Mouse (Mus musculus) retina, embryonic 14.5 days (tissue): ENCODE data around the gene Vps37d.
A peak's percentile ranks its signal among the peaks of the same experiment; 100 is the strongest.
"Not testable (repeated sequence)": the region's sequence is repeated elsewhere in the genome, so short reads cannot be mapped to it uniquely, and the experiment has no call there.

Source experiments
- DNase-seq: peaks from one replicate; pipeline ENCODE4 v3.0.0-alpha.2; 2015; ENCODE audit warnings: low spot score

The Vps37d gene

GRCm38 (mm10) chr5:135073349-135074150 lies 4.5 kb downstream of the Vps37d start:
- no peak for DNase-seq

GRCm38 (mm10) chr5:135072720-135073119 lies 5.3 kb downstream of the Vps37d start:
- no peak for DNase-seq

GRCm38 (mm10) chr5:135072061-135072460 lies 6.0 kb downstream of the Vps37d start:
- no peak for DNase-seq

GRCm38 (mm10) chr5:135070448-135070847 lies 7.6 kb downstream of the Vps37d start:
- no peak for DNase-seq

DNA sequence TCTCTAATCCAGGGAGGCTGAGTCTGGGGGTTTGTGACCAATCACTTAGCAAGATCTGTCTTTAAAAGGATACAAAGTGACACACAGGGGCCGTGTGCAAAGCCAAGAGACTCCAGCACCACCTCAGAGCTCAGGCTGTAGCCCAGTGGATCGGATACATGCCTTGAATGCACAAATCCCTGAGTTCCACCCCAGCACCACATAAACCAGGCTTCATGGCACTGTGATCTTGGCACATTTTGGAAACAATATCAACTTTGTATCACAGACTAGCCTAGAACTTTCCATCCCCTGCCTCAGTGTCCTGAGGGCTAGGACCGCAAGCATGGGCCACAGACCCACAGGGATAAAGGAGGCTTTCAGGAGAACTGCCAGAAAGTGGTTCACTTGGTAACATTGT lies 12.1 kb downstream of the Vps37d start:
- DNase-seq = no peak

DNA sequence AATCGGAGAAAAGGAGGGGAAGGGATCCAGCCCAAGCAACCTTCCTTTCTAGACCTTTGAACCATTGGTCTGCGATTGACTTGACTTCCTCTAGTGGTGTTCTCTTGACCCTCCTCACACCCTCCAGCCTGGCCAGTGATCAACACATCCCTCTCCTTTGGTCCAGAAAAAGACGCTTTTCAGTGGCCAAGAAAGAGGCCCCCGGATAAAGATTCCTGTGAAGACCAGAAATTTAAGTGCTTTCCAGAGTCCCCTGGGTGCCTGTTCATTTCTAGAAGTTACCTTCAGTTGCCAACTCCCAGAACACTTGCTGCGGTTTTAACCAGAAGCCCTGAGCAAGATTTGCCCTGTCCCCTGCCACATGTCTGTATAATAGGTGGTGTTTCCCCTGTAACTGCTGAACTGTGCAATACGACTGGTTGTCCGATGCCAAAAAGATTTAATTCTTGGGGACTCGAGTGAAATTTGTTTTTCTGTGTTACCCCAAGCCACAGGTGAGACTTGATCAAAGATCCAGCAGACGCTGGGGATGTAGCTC lies 13.1 kb downstream of the Vps37d start, which contains the start of gene Bud23:
Gene Bud23, minus strand, starts transcription at position 51 of the 538 bp plus-strand sequence.
- not testable (repeated sequence) for DNase-seq

DNA sequence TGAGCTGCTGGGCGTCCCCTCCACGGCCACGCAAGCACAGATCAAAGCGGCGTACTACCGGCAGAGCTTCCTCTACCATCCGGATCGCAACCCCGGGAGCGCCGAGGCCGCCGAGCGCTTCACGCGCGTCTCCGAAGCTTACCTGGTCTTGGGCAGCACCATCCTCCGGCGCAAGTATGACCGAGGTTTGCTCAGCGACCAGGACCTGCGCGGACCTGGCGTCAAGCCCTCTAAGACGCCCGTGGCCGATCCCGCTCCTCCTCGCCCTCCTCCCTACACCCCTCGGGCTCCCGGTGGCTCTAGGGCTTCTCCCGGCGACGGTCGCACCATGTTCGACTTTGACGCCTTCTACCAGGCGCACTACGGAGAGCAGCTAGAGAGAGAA lies 13.7 kb downstream of the Vps37d start:
- DNase-seq = no peak

- peak; percentile 99 for DNase-seq
These were observed 14.3 kb downstream of the Vps37d start, which contains the start of gene Dnajc30 for GRCm38 (mm10) chr5:135063629-135064381. Dnajc30 (plus strand) TSS chr5:135064202.

GRCm38 (mm10) chr5:135053356-135053755 lies 24.7 kb downstream of the Vps37d start:
- DNase-seq = no peak

GRCm38 (mm10) chr5:135049268-135049667 lies 28.8 kb downstream of the Vps37d start:
- not testable (repeated sequence) for DNase-seq

DNA sequence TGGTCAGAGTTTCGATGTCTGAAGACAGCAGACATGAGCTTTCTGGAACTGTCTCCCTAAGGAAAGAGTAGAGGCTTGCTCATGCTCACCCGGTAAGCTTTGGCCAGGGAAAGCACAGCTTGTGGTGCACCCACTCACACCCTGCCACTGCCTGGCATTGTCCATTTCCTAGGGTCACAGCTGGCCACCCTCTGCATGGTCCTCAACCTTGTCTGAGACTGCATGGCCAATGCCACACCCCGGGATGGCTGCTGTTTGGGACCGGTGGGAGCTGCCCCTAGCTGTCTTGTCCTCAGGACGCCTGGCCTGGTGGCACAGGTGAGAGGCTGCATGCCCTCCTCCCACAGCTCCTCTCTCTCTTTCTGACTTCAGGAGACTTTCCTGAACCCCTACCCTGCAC lies 29.5 kb downstream of the Vps37d start:
- DNase-seq = no peak

DNA sequence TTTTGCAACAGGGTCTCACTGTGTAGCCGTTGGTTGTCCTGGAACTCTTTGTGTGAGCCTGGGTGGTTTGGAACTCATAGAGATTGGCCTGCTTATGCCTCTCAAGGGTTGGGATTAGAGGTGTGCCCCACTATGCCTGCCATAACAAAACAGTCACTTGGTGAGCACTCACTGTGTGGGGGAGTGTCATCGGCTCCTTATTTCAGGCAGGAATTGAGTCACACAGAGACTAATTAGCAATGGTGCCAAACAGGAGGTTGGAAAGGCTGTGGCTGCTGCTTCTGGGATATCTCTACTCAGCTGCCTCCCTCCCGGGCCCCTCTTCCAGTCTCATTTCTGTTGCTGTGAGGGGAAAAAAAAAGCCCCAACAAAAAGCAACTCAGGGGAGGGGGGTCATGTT lies 33.5 kb downstream of the Vps37d start:
- DNase-seq = no peak

DNA sequence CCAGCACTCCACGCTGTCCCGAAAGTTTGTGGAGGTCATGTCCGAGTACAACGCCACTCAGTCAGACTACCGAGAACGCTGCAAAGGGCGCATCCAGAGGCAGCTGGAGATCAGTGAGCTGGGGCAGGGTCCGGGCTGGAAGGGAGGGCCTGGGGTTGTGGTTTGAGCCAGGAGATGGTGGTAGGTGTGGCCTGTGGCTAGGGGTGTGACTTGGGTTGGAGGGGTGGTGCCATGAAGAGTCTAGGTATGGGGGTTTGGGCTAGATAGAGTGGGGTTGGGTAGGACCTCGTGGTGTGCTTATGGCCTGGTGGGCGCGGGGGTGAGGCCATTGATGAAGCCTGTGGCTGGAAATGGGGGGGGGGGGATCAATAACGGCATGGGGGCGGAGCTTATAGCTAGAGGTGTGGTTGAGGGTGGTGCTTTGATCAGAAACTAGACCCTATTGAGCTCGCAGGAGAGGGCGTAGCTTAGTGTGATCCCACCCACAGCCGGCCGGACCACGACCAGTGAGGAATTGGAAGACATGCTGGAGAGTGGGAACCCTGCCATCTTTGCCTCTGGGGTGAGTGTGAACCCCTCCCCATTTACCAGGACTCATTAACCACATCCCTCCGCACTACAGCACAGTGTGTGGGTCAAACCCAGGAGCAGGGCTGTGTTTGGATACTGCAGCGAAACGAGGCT lies 35.8 kb downstream of the Vps37d start:
- DNase-seq = no peak

- no peak for DNase-seq
These were observed 37.3 kb downstream of the Vps37d start for GRCm38 (mm10) chr5:135040777-135041176.

DNA sequence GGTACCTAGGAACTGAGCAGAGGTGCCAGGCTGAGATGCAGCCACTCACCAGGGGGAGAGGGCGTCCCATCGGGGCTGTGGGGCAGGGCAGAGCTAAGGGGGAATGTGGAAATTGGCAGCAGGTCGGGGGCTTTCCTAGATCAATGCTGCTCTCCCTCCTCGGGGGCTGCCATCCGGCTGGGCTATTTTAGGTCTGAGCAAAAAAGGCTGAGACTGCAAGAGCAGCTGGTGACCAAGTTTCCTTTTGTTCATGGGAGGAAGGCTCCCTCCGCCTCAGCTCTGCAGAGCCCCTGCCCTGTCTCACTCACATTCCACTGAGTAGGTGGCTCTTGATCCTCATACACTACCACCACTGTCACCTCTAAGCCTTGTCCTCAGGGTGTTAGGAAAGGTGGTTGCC lies 38.0 kb downstream of the Vps37d start:
- DNase-seq = no peak

- DNase-seq = no peak
These were observed 38.5 kb downstream of the Vps37d start for GRCm38 (mm10) chr5:135039541-135039940.

DNA sequence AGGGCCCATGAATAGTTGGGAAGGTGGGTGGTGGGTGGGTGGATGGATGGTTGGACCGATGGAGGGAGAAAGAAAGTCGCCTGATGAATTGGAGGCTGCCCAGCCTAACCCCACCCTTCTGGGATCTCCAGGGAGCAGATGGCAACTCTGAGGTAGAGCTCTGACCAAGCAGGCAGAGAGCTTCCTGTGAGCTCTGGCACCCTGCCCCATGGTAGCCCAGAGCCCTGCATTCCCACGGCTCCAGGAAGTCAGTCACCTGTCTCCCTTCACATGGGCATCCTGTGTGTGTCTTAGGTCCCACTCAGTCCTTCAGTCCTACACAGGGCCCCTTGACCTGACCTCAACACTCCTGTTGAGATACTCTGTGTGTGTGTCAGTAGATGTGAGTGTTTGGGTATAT lies 40.1 kb downstream of the Vps37d start:
- DNase-seq = no peak

DNA sequence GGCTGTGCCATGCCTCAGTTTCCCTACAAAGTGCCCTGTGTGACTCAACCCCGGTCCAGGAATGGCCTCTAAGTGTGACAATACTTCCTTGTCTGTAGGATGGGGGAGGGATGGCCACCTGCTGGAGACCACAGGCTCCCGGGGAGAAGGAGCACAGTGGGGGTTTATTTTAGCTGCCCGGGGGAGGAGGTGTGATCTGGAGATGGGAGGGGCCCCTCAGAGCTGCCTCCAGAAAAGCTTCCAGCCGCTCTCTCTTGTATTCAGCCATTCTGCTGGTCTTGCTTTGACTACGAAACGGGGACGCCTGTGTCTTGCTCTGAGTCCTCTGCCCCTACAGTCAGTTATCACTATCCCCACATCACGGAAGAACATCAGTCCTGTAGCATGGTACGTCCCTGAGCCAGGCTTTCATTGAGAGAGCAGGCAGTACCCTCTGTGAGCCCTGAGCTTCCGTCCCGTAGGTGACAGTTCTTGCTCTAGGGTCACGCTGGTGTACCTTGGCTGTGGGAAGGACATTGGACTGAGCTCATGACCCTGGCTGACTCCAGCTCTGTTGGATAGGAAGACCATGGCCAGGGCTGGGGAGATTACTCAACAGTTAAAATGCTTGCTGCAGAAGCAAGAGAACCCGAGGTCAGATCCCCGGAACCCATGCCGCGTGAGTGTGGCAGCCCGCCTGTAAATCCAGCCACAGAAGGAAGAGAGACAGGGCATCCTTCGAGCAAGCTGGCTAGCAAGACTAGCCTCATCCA lies 42.3 kb downstream of the Vps37d start:
- DNase-seq = no peak

GRCm38 (mm10) chr5:135034593-135034992 lies 43.5 kb downstream of the Vps37d start:
- DNase-seq = no peak

DNA sequence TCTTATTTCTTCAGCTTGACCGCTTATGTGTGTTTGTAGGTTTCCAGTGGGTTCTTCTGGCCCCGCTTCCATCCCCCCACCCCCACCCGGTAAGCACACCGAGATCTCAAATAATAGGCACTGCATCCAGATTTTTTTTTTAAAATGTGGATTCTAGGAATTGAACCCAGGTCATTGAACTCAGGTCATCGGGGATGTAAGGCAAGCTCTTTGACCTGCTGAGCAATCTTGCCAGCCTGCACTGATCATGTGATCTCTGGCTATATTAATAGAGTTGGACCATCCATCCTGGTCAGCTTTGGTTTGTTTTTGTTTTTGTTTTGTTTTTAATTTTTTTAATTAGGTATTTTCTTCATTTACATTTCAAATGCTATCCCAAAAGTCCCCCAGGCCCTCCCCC lies 45.5 kb downstream of the Vps37d start:
- no peak for DNase-seq

DNA sequence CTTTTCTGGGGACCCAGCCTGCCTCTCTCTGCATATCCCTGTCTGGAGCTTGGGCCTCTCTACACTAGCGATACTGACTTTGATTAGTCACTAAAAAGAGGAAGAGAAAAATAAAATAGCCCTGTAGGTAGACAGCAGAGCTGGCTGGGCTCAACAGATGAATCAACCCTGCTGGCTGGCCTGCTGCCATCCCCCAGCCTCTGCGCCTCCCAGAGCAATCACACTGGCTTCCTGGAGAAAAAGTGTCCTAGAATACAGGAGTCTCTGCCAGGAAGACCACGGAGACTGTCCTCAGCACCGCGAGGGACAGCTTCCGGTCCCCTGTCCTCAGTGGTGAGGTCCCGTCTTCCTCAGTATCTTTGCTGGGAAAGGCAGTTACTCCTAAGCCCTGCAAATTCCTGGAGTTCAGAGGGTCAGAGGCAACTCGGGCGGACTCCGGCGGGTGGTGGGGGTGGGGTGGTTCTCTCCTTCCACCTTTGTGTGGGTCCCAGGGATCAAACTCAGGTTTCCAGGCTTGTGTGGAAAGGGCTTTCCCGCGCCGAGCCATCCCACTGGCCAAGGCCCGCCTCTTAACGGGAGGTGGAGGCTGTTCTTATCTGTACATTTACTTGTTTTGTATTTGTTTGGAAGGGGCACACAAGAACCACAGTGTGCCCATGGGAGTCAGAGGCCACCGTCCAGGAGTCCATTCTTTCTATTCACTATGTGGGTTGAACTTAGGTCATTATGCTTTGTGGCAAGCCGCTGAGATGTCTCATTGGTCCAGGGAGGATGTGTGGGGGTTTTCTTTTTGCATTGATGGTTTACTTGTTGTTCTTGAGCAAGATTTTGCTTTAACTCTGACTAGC lies 48.8 kb downstream of the Vps37d start:
- no peak for DNase-seq
